Mouse (Mus musculus) small intestine, adult 2 months (tissue): ENCODE measurements around the gene Fezf1. TPM values are rescaled to one million over a fixed set of nuclear protein-coding genes. Genes with fewer than 3 reads are reported as not detected.

Source experiments
- H3K27ac ChIP-seq: fragments of 200-500 bp; 2 replicates; pipeline ENCODE4 v1.5.1; 2012; ENCODE audit warnings: low read depth, low read length, control low read depth, inconsistent platforms; ENCODE audit not compliant: insufficient read depth
- H3K27me3 ChIP-seq: fragments of 200-500 bp; 2 replicates; pipeline ENCODE4 v1.6.1; 2012; ENCODE audit warnings: mild to moderate bottlenecking, moderate library complexity, low read length, inconsistent platforms; ENCODE audit not compliant: control insufficient read depth, insufficient read depth
- H3K36me3 ChIP-seq: fragments of 200-500 bp; 2 replicates; pipeline ENCODE4 v1.6.1; 2012; ENCODE audit warnings: mild to moderate bottlenecking, low read length, control low read depth, inconsistent platforms; ENCODE audit not compliant: control insufficient read depth, insufficient read depth
- H3K4me1 ChIP-seq: fragments of 200-500 bp; 2 replicates; pipeline ENCODE4 v1.6.1; 2012; ENCODE audit warnings: low read length, inconsistent platforms, mixed read lengths; ENCODE audit not compliant: control insufficient read depth, insufficient read depth, insufficient read length
- H3K4me3 ChIP-seq: fragments of 200-500 bp; 2 replicates; pipeline ENCODE4 v1.5.1; 2012; ENCODE audit warnings: low read depth, mild to moderate bottlenecking, control low read depth, inconsistent platforms, low read length, moderate library complexity
- CTCF ChIP-seq: fragments of 200-500 bp; IDR thresholded peaks from 2 replicates; pipeline ENCODE4 v1.5.1; 2012; ENCODE audit warnings: low read depth, mild to moderate bottlenecking, control low read depth, inconsistent platforms, low read length, moderate library complexity, mixed read lengths; ENCODE audit not compliant: insufficient replicate concordance, insufficient read length; ENCODE audit errors: extremely low read depth
- POLR2A ChIP-seq: fragments of 200-500 bp; IDR thresholded peaks from 2 replicates; pipeline ENCODE4 v1.6.1; 2012; ENCODE audit warnings: low read depth, mild to moderate bottlenecking, control low read depth, inconsistent platforms, low read length, moderate library complexity
- WGBS: fragments of 180-500 bp; shearing (Covaris S2); methylation state at CpG from one replicate; pipeline ENCODE4 v1.1.7; 2018; 5-methylcytosine and 5-hydroxymethylcytosine counted together
- polyA plus RNA-seq: library from polyadenylated mRNA; depleted of rRNA; stranded (reverse); fragments of >200 nt; gene quantifications from 2 replicates; pipeline ENCODE4 v1.2.3, GENCODE M21; 2012; rRNA removed

Gene Fezf1
- polyA plus RNA-seq, 1 experiment = not detected

DNA sequence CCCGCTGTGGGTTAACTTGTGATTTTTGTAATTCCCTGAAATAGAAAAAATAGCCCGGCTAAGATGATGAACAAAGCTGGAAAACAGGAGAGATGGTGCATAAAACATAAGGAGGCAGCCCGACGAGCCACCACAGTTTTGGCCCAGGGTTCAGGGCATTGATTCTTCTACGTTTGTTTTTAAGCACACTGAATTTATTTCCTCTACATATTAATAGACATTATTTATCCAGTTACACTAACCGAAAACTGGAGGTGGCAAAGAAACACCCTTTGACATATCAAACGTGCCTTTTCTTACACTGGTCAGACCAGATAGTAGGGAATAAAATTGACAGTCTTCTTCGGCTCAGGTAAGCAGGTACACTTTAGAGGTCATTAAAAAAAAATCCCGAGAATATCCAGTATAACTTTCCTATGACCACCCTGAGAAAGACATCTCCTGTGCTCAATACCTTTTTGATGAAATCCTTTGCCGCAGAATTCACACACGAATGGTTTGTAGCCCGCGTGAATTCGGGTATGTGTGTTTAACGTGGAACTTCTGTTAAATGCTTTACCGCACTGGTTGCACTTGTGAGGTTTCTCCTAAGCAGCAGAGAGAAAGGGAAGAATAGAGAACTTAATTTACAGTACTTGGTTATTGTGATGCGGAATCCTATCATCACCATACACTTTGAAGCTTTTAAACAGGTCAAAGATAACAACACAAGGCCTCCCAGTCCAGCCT lies 1.9 kb downstream of the Fezf1 start:
- WGBS = 7% methylated on average over 17 of the region's 17 CpGs
- no peak overlapping the region for H3K4me3 ChIP-seq
- TF ChIP-seq POLR2A = no peak
- TF ChIP-seq CTCF = no peak
- H3K27ac ChIP-seq = no peak overlapping the region
- peaks cover 56% of the 10 kb centered on the region for H3K27me3 ChIP-seq
- H3K4me1 ChIP-seq = no peaks in the 10 kb centered on the region
- no peaks in the 10 kb centered on the region for H3K36me3 ChIP-seq

GRCm38 (mm10) chr6:23245545-23246011 lies 2.6 kb downstream of the Fezf1 start:
- WGBS = 3% methylated on average over 23 of the region's 23 CpGs
- H3K4me1 ChIP-seq = no peaks in the 10 kb centered on the region
- TF ChIP-seq CTCF (no peak), POLR2A (no peak)
- H3K27ac ChIP-seq = no peak overlapping the region
- H3K27me3 ChIP-seq = peaks cover 54% of the 10 kb centered on the region
- H3K36me3 ChIP-seq = no peaks in the 10 kb centered on the region
- H3K4me3 ChIP-seq = no peak overlapping the region

- Histone ChIP-seq H3K27me3 (peaks cover 50% of the 10 kb centered on the region), H3K4me1 (no peaks in the 10 kb centered on the region), H3K4me3 (no peak overlapping the region), H3K27ac (no peak overlapping the region), H3K36me3 (no peaks in the 10 kb centered on the region)
- TF ChIP-seq CTCF = no peak
- 25% methylated on average over 9 of the region's 9 CpGs for WGBS
These were observed 3.0 kb downstream of the Fezf1 start for GRCm38 (mm10) chr6:23245121-23245520.

GRCm38 (mm10) chr6:23243821-23244760 lies 4.1 kb downstream of the Fezf1 start:
- TF ChIP-seq CTCF = no peak
- Histone ChIP-seq H3K4me1 (no peaks in the 10 kb centered on the region), H3K27ac (no peak overlapping the region), H3K36me3 (no peaks in the 10 kb centered on the region), H3K27me3 (peaks cover 39% of the 10 kb centered on the region), H3K4me3 (no peak overlapping the region)
- WGBS = 7% methylated on average over 15 of the region's 15 CpGs

DNA sequence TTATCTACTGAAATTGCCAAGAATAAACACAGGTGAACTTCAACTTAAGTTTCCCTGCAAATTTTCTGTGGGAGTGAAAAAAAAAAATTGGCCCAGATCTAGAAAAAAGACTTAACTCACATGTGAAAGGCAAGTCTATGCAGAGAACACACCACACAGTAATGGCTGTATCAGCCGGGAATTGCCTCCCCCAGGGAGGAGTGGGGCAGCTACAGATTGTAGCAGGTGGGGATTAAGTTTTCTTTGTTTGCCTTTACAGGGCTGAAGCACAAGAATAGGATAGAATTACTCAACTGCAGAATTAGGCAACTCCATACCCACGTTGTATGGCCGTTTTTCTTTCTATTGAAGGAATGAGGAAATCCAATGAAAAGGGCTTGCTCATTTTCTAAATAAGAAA lies 36.7 kb downstream of the Fezf1 start:
- 48% methylated on average over 3 of the region's 3 CpGs for WGBS
- TF ChIP-seq CTCF = no peak
- no peak for TF ChIP-seq POLR2A
- no peaks in the 10 kb centered on the region for H3K27me3 ChIP-seq
- no peak overlapping the region for H3K4me3 ChIP-seq
- no peaks in the 10 kb centered on the region for H3K4me1 ChIP-seq
- no peaks in the 10 kb centered on the region for H3K36me3 ChIP-seq
- no peak overlapping the region for H3K27ac ChIP-seq

- Histone ChIP-seq H3K27ac (no peak overlapping the region), H3K27me3 (0 out of 2 replicates have a peak, but pooled peaks cover 2% of the 10 kb centered on the region), H3K4me3 (no peak overlapping the region), H3K36me3 (no peaks in the 10 kb centered on the region), H3K4me1 (no peaks in the 10 kb centered on the region)
- WGBS = 60% methylated on average over 4 of the region's 4 CpGs
- TF ChIP-seq POLR2A = no peak
- no peak for TF ChIP-seq CTCF
These were observed 40.4 kb downstream of the Fezf1 start for GRCm38 (mm10) chr6:23207791-23208190.

DNA sequence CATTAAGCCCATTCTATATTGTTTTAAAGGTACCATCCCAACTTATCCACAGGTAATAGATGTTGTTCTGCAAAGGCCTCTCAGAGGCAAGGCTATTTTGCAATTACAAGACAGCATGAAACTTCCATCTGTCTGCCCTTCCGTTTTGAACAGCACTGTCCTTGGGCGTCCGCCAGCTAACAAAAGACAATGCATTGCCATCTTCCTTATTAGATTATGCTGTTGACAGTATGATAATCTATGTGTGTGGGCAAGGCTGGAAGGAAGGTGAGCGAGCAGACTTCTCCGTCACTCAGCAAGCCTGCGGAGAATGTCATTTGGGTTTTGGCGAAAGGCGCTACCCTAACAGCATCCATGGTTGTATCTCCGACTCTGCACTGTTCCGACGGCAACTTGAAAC lies 45.5 kb downstream of the Fezf1 start:
- H3K4me1 ChIP-seq = no peaks in the 10 kb centered on the region
- H3K27me3 ChIP-seq = 0 out of 2 replicates have a peak, but pooled peaks cover 2% of the 10 kb centered on the region
- no peaks in the 10 kb centered on the region for H3K36me3 ChIP-seq
- H3K4me3 ChIP-seq = no peak overlapping the region
- WGBS = 51% methylated on average over 11 of the region's 11 CpGs
- TF ChIP-seq CTCF (no peak), POLR2A (no peak)
- no peak overlapping the region for H3K27ac ChIP-seq

Other genes starting within 250 kb of the Fezf1 start
- gene Aass, start 115.4 kb downstream of the Fezf1 start, polyA plus RNA-seq = 0.37 TPM in 1 of 2 replicates, not detected in the other